Mouse (Mus musculus) hematopoietic stem cell, adult 5-6 weeks (primary cell): ENCODE data around the gene Tent4b. TPM values are rescaled to one million over a fixed set of nuclear protein-coding genes. Genes with fewer than 3 reads are reported as not detected.
A peak's percentile ranks its signal among the peaks of the same experiment; 100 is the strongest.

Experiments used
- ATAC-seq, 2 experiments: fragments of 125-278 bp in 1 of 2; replicated peaks in 1 of 2; 2 replicates each; pipeline ENCODE4 v1.8.0; 2016 to 2017; ENCODE audit warnings: inconsistent platforms in 2 of 2, mild to moderate bottlenecking in 2 of 2, moderate number of reproducible peaks in 2 of 2, low read depth in 1 of 2, moderate TSS enrichment in 1 of 2; ENCODE audit not compliant: low FRiP score in 2 of 2, poor library complexity in 2 of 2, severe bottlenecking in 2 of 2, insufficient read depth in 1 of 2, low TSS enrichment in 1 of 2
- total RNA-seq: library from RNA; stranded (forward); fragments of 172-1452, 232-1000 nt; gene quantifications from 2 replicates; pipeline ENCODE4 v1.2.3, GENCODE M21; 2017

Tent4b gene
- total RNA-seq, 1 experiment from 2014 or later: 54.3 TPM

GRCm38 (mm10) chr8:88288622-88289242, 89.7 kb downstream of the Tent4b start:
- peak; percentile 58 to 72 for ATAC-seq

- no peak for ATAC-seq
These were observed 90.9 kb downstream of the Tent4b start for GRCm38 (mm10) chr8:88289901-88290300.

GRCm38 (mm10) chr8:88290326-88291304, 91.6 kb downstream of the Tent4b start:
- ATAC-seq: peak; percentile 18 to 41; a peak in 2 of 4 replicates

- ATAC-seq: no peak
These were observed 92.3 kb downstream of the Tent4b start for GRCm38 (mm10) chr8:88291305-88291690.

- ATAC-seq: no peak
These were observed 93.9 kb downstream of the Tent4b start for GRCm38 (mm10) chr8:88292926-88293325.

- peak; percentile 67 to 74 for ATAC-seq
These were observed 94.8 kb downstream of the Tent4b start for GRCm38 (mm10) chr8:88293590-88294356.

- ATAC-seq: no peak
These were observed 96.0 kb downstream of the Tent4b start for GRCm38 (mm10) chr8:88294977-88295376.

- no peak for ATAC-seq
These were observed 99.1 kb downstream of the Tent4b start for GRCm38 (mm10) chr8:88297976-88298732.

- ATAC-seq: no peak
These were observed 99.7 kb downstream of the Tent4b start for GRCm38 (mm10) chr8:88298733-88299103.

GRCm38 (mm10) chr8:88299907-88300603, 101.0 kb downstream of the Tent4b start:
- peak; percentile 75 to 93 for ATAC-seq

- ATAC-seq: no peak
These were observed 102.8 kb downstream of the Tent4b start for GRCm38 (mm10) chr8:88301589-88302437.

- ATAC-seq: peak in 1 of 2 experiments; percentile 31; a peak in 1 of 4 replicates
These were observed 106.8 kb downstream of the Tent4b start for GRCm38 (mm10) chr8:88305814-88306213.

- ATAC-seq: peak in 1 of 2 experiments; percentile 40; a peak in 1 of 4 replicates
These were observed 107.5 kb downstream of the Tent4b start for GRCm38 (mm10) chr8:88306511-88306910.

GRCm38 (mm10) chr8:88307736-88308135, 108.7 kb downstream of the Tent4b start:
- no peak for ATAC-seq
